Mouse (Mus musculus) heart, embryonic 11.5 days (tissue): ENCODE data around the gene Maff. TPM values are rescaled to one million over a fixed set of nuclear protein-coding genes. Genes with fewer than 3 reads are reported as not detected.
A peak's percentile ranks its signal among the peaks of the same experiment; 100 is the strongest.

Experiments used
- ATAC-seq: fragments of 200-750 bp; cut with Nextera tagmentation; replicated peaks from 2 replicates; pipeline ENCODE4 v1.8.0; 2017; ENCODE audit warnings: moderate library complexity; ENCODE audit not compliant: insufficient number of reproducible peaks, low FRiP score, low TSS enrichment
- H3K27ac ChIP-seq: fragments of 300-500 bp; sonication (generic); 2 replicates; pipeline ENCODE4 v1.5.1; 2014; ENCODE audit warnings: mild to moderate bottlenecking, low read depth, low read length
- H3K27me3 ChIP-seq: fragments of 300-500 bp; sonication (generic); 2 replicates; pipeline ENCODE4 v1.6.1; 2014; ENCODE audit warnings: mild to moderate bottlenecking, low read length, mixed read lengths; ENCODE audit not compliant: control insufficient read depth, insufficient read depth
- H3K36me3 ChIP-seq: fragments of 300-500 bp; sonication (generic); 2 replicates; pipeline ENCODE4 v1.6.1; 2014; ENCODE audit warnings: mild to moderate bottlenecking, low read length, moderate library complexity, mixed read lengths; ENCODE audit not compliant: control insufficient read depth, insufficient read depth
- H3K4me1 ChIP-seq: fragments of 300-500 bp; sonication (generic); 2 replicates; pipeline ENCODE4 v1.6.1; 2014; ENCODE audit warnings: low read length; ENCODE audit not compliant: control insufficient read depth, insufficient read depth
- H3K4me2 ChIP-seq: fragments of 300-500 bp; sonication (generic); 2 replicates; pipeline ENCODE4 v1.6.1; 2014; ENCODE audit warnings: mild to moderate bottlenecking, moderate library complexity
- H3K4me3 ChIP-seq: fragments of 300-500 bp; sonication (generic); 2 replicates; pipeline ENCODE4 v1.5.1; 2014; ENCODE audit warnings: low read depth, low read length
- H3K9ac ChIP-seq: fragments of 300-500 bp; sonication (generic); 2 replicates; pipeline ENCODE4 v1.6.1; 2014; ENCODE audit warnings: mild to moderate bottlenecking, low read depth, low read length, moderate library complexity
- H3K9me3 ChIP-seq: fragments of 300-500 bp; sonication (generic); replicated peaks from 2 replicates; pipeline ENCODE4 v1.6.1; 2016; ENCODE audit warnings: low read length; ENCODE audit not compliant: control insufficient read depth
- WGBS: fragments of 180-500 bp; shearing (Covaris S2); extraction: QIAGEN DNeasy Blood & Tissue Kit; methylation state at CpG from one replicate; pipeline ENCODE4 v1.1.7; 2014; ENCODE audit not compliant: insufficient replicate concordance; 5-methylcytosine and 5-hydroxymethylcytosine counted together
- polyA plus RNA-seq: library from polyadenylated mRNA; unstranded; fragments of >200 nt; fragmentation: Nextera tagmentation; extraction: Ambion mirVana; gene quantifications from 2 replicates; pipeline ENCODE4 v1.2.1, GENCODE M21; 2014

Gene Maff
- polyA plus RNA-seq, 1 experiment from 2014 or later, result 3.0 TPM

GRCm38 (mm10) chr15:79377681-79378080 is 31.3 kb downstream of the Maff start:
- Histone ChIP-seq H3K27ac (no peak overlapping the region), H3K4me2 (no peak overlapping the region), H3K4me3 (no peak overlapping the region), H3K27me3 (no peaks in the 10 kb centered on the region), H3K4me1 (peaks cover 23% of the 10 kb centered on the region), H3K9me3 (no peaks in the 10 kb centered on the region), H3K9ac (no peak overlapping the region), H3K36me3 (peaks cover 15% of the 10 kb centered on the region)
- no peak for ATAC-seq
- 75% methylated on average over 6 of the region's 6 CpGs for WGBS

DNA sequence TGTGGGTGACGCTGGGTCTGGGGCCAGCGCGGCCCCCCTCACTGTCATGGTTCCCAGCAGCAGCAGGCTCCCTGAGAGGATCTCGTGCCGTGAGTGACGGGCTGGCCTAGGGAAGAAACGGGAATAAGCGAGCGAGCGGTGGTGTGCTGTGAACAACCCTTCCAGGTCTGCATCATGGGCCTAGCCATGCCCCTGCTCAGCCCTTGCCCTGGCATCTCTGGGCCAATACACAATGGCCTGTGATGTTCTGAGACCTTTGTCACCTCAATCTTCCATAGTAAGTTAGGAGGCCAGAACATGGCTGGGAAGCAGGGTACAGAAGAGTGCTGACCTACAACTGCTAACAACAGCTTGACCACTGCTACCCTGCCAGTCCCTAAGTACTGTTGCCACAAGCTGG is 32.2 kb downstream of the Maff start:
- WGBS, result 91% methylated on average over 10 of the region's 10 CpGs
- no peak overlapping the region for H3K9ac ChIP-seq
- H3K27ac ChIP-seq, result no peak overlapping the region
- peaks cover 23% of the 10 kb centered on the region for H3K4me1 ChIP-seq
- H3K4me2 ChIP-seq, result no peak overlapping the region
- no peaks in the 10 kb centered on the region for H3K27me3 ChIP-seq
- ATAC-seq, result no peak
- no peaks in the 10 kb centered on the region for H3K9me3 ChIP-seq
- H3K36me3 ChIP-seq, result peaks cover 15% of the 10 kb centered on the region
- no peak overlapping the region for H3K4me3 ChIP-seq

GRCm38 (mm10) chr15:79379658-79380057 is 33.2 kb downstream of the Maff start:
- 85% methylated on average over 7 of the region's 7 CpGs for WGBS
- Histone ChIP-seq H3K4me3 (no peak overlapping the region), H3K27ac (no peak overlapping the region), H3K9me3 (no peaks in the 10 kb centered on the region), H3K4me2 (no peak overlapping the region), H3K9ac (no peak overlapping the region), H3K27me3 (no peaks in the 10 kb centered on the region), H3K36me3 (peaks cover 15% of the 10 kb centered on the region), H3K4me1 (peaks cover 23% of the 10 kb centered on the region)
- no peak for ATAC-seq

- Histone ChIP-seq H3K9me3 (no peaks in the 10 kb centered on the region), H3K4me3 (no peak overlapping the region), H3K27ac (peak overlapping the region; percentile 87), H3K4me1 (peaks cover 23% of the 10 kb centered on the region), H3K36me3 (peaks cover 15% of the 10 kb centered on the region), H3K4me2 (peak overlapping the region; percentile 52), H3K27me3 (no peaks in the 10 kb centered on the region), H3K9ac (peak overlapping the region; percentile 17; the same call in 1 of the 2 replicates)
- 44% methylated on average over 21 of the region's 23 CpGs for WGBS
- 0 out of 2 replicates have a peak, but pooled peaks have one; percentile 40 for ATAC-seq
These were observed 34.3 kb downstream of the Maff start for GRCm38 (mm10) chr15:79380468-79381444.

DNA sequence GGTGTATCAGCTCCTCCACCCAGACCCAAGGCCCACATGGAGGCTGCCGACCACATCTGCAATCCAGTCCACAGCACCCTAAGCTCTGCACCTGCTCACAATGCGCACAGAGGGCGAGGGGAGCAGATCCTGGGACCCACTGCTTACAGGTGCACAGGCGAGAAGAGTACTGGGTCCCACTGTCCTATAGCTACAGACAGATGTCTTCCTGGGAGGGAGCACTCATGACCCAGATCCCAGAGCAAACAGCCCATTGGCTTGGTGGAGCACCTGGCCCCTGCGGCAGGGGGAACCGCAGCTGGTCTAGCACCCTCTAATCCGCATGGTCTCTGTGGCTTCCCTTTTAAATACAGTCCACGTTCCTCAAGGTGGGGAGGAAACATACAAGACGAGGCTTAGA is 35.2 kb downstream of the Maff start:
- no peak overlapping the region for H3K9ac ChIP-seq
- H3K4me2 ChIP-seq, result no peak overlapping the region
- H3K27ac ChIP-seq, result peak overlapping the region; percentile 87

GRCm38 (mm10) chr15:79387081-79387480 is 40.7 kb downstream of the Maff start:
- Histone ChIP-seq H3K4me3 (no peak overlapping the region), H3K36me3 (no peaks in the 10 kb centered on the region), H3K27me3 (no peaks in the 10 kb centered on the region), H3K4me1 (peaks cover 44% of the 10 kb centered on the region), H3K9me3 (no peaks in the 10 kb centered on the region), H3K4me2 (no peak overlapping the region), H3K9ac (0 out of 2 replicates have a peak overlapping the region, but pooled peaks have one; percentile 22), H3K27ac (no peak overlapping the region)
- ATAC-seq, result no peak
- 60% methylated on average over 6 of the region's 6 CpGs for whole genome bisulfite sequencing

More for the DNA sequence above, 35.2 kb downstream of the Maff start:
- ATAC-seq, result no peak
- H3K4me1 ChIP-seq, result peaks cover 23% of the 10 kb centered on the region
- H3K36me3 ChIP-seq, result peaks cover 7% of the 10 kb centered on the region
- H3K27me3 ChIP-seq, result no peaks in the 10 kb centered on the region
- no peaks in the 10 kb centered on the region for H3K9me3 ChIP-seq
- WGBS, result 78% methylated on average over 9 of the region's 9 CpGs
- H3K4me3 ChIP-seq, result no peak overlapping the region

- WGBS, result 71% methylated on average over 7 of the region's 7 CpGs
- H3K4me2 ChIP-seq, result no peak overlapping the region
- no peaks in the 10 kb centered on the region for H3K36me3 ChIP-seq
- H3K4me1 ChIP-seq, result peaks cover 44% of the 10 kb centered on the region
- no peak overlapping the region for H3K27ac ChIP-seq
- H3K9ac ChIP-seq, result no peak overlapping the region
- no peak for ATAC-seq
- no peaks in the 10 kb centered on the region for H3K9me3 ChIP-seq
- H3K27me3 ChIP-seq, result no peaks in the 10 kb centered on the region
- no peak overlapping the region for H3K4me3 ChIP-seq
These were observed 41.2 kb downstream of the Maff start for GRCm38 (mm10) chr15:79387611-79388010.

DNA sequence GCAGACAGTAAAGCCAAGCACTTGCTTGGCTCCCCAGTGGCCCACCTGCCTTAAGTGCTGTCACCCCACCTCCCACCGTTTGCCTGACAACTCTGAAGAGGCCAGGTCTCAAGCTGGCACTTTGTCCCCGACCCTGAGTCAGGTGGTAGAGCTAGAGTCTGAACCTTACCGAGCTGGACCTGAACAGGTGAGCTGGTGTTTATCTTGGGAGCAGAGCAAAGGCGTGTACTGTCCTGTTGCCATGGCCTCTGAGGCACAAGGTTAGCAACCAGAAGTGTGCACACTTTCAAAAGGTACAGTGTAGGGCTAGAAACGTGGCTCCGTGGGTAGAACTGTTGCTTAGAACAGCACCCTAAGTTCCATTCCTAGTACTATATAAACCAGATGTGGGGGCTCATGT is 41.8 kb downstream of the Maff start:
- ATAC-seq, result no peak
- H3K4me1 ChIP-seq, result peaks cover 49% of the 10 kb centered on the region
- WGBS, result 74% methylated on average over 6 of the region's 6 CpGs
- no peak overlapping the region for H3K9ac ChIP-seq
- H3K36me3 ChIP-seq, result no peaks in the 10 kb centered on the region
- H3K27ac ChIP-seq, result no peak overlapping the region
- no peaks in the 10 kb centered on the region for H3K9me3 ChIP-seq
- no peak overlapping the region for H3K4me3 ChIP-seq
- H3K27me3 ChIP-seq, result no peaks in the 10 kb centered on the region
- H3K4me2 ChIP-seq, result no peak overlapping the region
